Mouse (Mus musculus) thymus, postnatal 25 days (tissue): ENCODE results near the gene Sept6.
A peak's percentile ranks its signal among the peaks of the same experiment; 100 is the strongest.

Source experiments
- DNase-seq: peaks from one replicate; pipeline ENCODE4 v3.0.0; 2022

Sept6 gene

DNA sequence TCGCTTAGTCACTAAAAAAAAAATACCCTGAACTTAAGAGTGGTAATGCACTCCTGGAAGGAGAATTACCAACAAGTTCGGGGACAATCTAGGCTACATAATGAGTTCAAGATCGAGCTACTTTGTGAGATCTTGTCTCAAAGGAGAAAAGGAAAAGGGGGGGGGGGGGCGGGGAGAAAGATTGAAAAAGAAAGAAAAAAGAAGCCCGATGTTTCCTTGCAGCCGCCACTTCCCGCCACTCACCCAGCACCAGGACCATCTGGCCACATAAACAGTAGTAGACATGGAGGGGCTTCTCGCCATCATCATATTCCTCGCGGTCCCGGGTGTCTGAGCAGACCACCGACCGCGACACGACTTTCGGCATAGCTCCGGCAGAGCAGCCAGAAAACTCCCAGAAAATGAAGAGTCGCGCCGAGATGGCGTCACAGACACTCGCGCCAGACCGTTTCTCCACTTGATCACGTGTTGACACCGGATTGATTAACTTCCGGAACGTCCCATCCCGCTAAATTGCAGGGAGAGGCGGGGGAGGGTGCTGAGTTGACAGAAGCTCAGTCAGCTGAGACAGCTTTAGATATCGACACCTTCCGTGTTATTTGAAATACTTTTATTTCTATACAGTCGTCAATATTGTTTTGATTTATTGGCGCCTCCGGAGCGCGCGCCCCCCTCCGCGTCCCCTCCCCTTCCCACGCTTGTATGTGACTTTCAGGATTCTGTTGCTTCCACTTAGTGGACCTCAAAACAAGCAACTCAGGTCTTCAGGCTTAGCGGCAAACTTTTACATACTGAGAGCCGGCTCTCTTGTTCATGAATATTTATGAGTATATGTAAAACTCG lies 127.6 kb downstream of the Sept6 start:
- peak; percentile 78 for DNase-seq
